Mouse (Mus musculus) MEL (cell line): ENCODE data around the gene Rrh. TPM values are rescaled to one million over a fixed set of nuclear protein-coding genes. Genes with fewer than 3 reads are reported as not detected.

ENCODE experiments used
- DNase-seq: peaks from one replicate; pipeline ENCODE4 v3.0.0; 2011; ENCODE audit warnings: low read depth, low spot score
- H3K27ac ChIP-seq: 2 replicates; pipeline ENCODE4 v1.5.1; 2012; ENCODE audit warnings: low read depth, mild to moderate bottlenecking, control low read depth, low read length, moderate library complexity; ENCODE audit not compliant: control insufficient read depth
- H3K27me3 ChIP-seq, 2 experiments: fragments of 150-350 bp in 1 of 2; sonication (generic) in 1 of 2; 2 replicates each; pipeline ENCODE4 v1.6.1; 2012; ENCODE audit warnings: low read length in 2 of 2, mild to moderate bottlenecking in 2 of 2, improper control_type of control experiment in 1 of 2, moderate library complexity in 1 of 2; ENCODE audit not compliant: insufficient read depth in 2 of 2, control insufficient read depth in 1 of 2
- H3K36me3 ChIP-seq, 2 experiments: 2 replicates each; pipeline ENCODE4 v1.6.1; 2012 to 2014; ENCODE audit warnings: low read length in 2 of 2, improper control_type of control experiment in 1 of 2, inconsistent platforms in 1 of 2, mild to moderate bottlenecking in 1 of 2; ENCODE audit not compliant: insufficient read depth in 2 of 2, control insufficient read depth in 1 of 2
- H3K4me1 ChIP-seq, 2 experiments: fragments of 150-350 bp in 1 of 2; sonication (generic) in 1 of 2; 2 replicates each; pipeline ENCODE4 v1.6.1; 2012; ENCODE audit warnings: low read length in 2 of 2, improper control_type of control experiment in 1 of 2, mild to moderate bottlenecking in 1 of 2; ENCODE audit not compliant: insufficient read depth in 2 of 2, control insufficient read depth in 1 of 2
- H3K4me3 ChIP-seq, 2 experiments: fragments of 150-350 bp in 1 of 2; sonication (generic) in 1 of 2; 2 replicates each; pipeline ENCODE4 v1.5.1; 2012; ENCODE audit warnings: low read depth in 2 of 2, low read length in 2 of 2, mild to moderate bottlenecking in 2 of 2, moderate library complexity in 2 of 2, control low read depth in 1 of 2, improper control_type of control experiment in 1 of 2; ENCODE audit not compliant: control insufficient read depth in 1 of 2, insufficient read depth in 1 of 2
- H3K79me2 ChIP-seq: 2 replicates; pipeline ENCODE4 v1.6.1; 2012; ENCODE audit warnings: mild to moderate bottlenecking, low read length, moderate library complexity; ENCODE audit not compliant: control insufficient read depth, poor library complexity, insufficient read depth
- H3K9ac ChIP-seq: 2 replicates; pipeline ENCODE4 v1.6.1; 2012; ENCODE audit warnings: low read depth, mild to moderate bottlenecking, control low read depth, low read length, moderate library complexity; ENCODE audit not compliant: control insufficient read depth, poor library complexity, severe bottlenecking
- H3K9me3 ChIP-seq: fragments of 150-350 bp; sonication (generic); replicated peaks from 2 replicates; pipeline ENCODE4 v1.6.1; 2012; ENCODE audit warnings: mild to moderate bottlenecking, low read length, improper control_type of control experiment, moderate library complexity; ENCODE audit not compliant: insufficient read depth
- BHLHE40 ChIP-seq: IDR thresholded peaks from 2 replicates; pipeline ENCODE4 v1.6.1; 2012; ENCODE audit warnings: low read depth, mild to moderate bottlenecking, inconsistent platforms, low read length, improper control_type of control experiment, borderline replicate concordance
- CTCF ChIP-seq, 3 experiments: IDR thresholded peaks in 2 of 3; conservative IDR thresholded peaks in 1 of 3; 2 replicates each; pipeline ENCODE4 v1.5.1; 2011 to 2012; ENCODE audit warnings: low read length in 3 of 3, low read depth in 2 of 3, mild to moderate bottlenecking in 2 of 3, improper control_type of control experiment in 1 of 3, inconsistent platforms in 1 of 3, mixed read lengths in 1 of 3, moderate library complexity in 1 of 3; ENCODE audit not compliant: control insufficient read depth in 1 of 3, insufficient read depth in 1 of 3, poor library complexity in 1 of 3, severe bottlenecking in 1 of 3
- ELF1 ChIP-seq: IDR thresholded peaks from 2 replicates; pipeline ENCODE4 v1.6.1; 2014; ENCODE audit warnings: low read depth, mild to moderate bottlenecking, inconsistent platforms, low read length, improper control_type of control experiment, moderate library complexity
- EP300 ChIP-seq, 2 experiments: IDR thresholded peaks; 2 replicates each; pipeline ENCODE4 v1.6.1; 2011; ENCODE audit warnings: improper control_type of control experiment in 2 of 2, low read length in 2 of 2, low read depth in 1 of 2, mild to moderate bottlenecking in 1 of 2
- ETS1 ChIP-seq: IDR thresholded peaks from 2 replicates; pipeline ENCODE4 v1.6.1; 2012; ENCODE audit warnings: low read depth, mild to moderate bottlenecking, inconsistent platforms, low read length, improper control_type of control experiment, moderate library complexity
- GABPA ChIP-seq: IDR thresholded peaks from 2 replicates; pipeline ENCODE4 v1.6.1; 2012; ENCODE audit warnings: low read depth, mild to moderate bottlenecking, inconsistent platforms, low read length, improper control_type of control experiment, moderate library complexity
- HCFC1 ChIP-seq: IDR thresholded peaks from 2 replicates; pipeline ENCODE4 v1.6.1; 2012; ENCODE audit warnings: low read depth, mild to moderate bottlenecking, inconsistent platforms, low read length, improper control_type of control experiment, moderate library complexity
- JUND ChIP-seq: IDR thresholded peaks from 2 replicates; pipeline ENCODE4 v1.6.1; 2011; ENCODE audit warnings: low read depth, mild to moderate bottlenecking, improper control_type of control experiment, low read length
- MAFK ChIP-seq: IDR thresholded peaks from 2 replicates; pipeline ENCODE4 v1.6.1; 2011; ENCODE audit warnings: low read depth, mild to moderate bottlenecking, low read length, improper control_type of control experiment, borderline replicate concordance
- MAX ChIP-seq: IDR thresholded peaks from 2 replicates; pipeline ENCODE4 v1.6.1; 2011; ENCODE audit warnings: low read length, improper control_type of control experiment
- MAZ ChIP-seq: IDR thresholded peaks from 2 replicates; pipeline ENCODE4 v1.6.1; 2012; ENCODE audit warnings: low read depth, mild to moderate bottlenecking, inconsistent platforms, low read length, improper control_type of control experiment
- MEF2A ChIP-seq: IDR thresholded peaks from 2 replicates; pipeline ENCODE4 v1.6.1; 2014; ENCODE audit warnings: low read depth, mild to moderate bottlenecking, inconsistent platforms, low read length, improper control_type of control experiment; ENCODE audit not compliant: poor library complexity, insufficient replicate concordance, severe bottlenecking; ENCODE audit errors: extremely low read depth
- MXI1 ChIP-seq: IDR thresholded peaks from 2 replicates; pipeline ENCODE4 v1.6.1; 2011; ENCODE audit warnings: mild to moderate bottlenecking, low read depth, low read length, improper control_type of control experiment
- MYB ChIP-seq: IDR thresholded peaks from 2 replicates; pipeline ENCODE4 v1.6.1; 2011; ENCODE audit warnings: mild to moderate bottlenecking, low read depth, low read length, improper control_type of control experiment
- MYC ChIP-seq: IDR thresholded peaks from 2 replicates; pipeline ENCODE4 v1.6.1; 2011; ENCODE audit warnings: low read depth, mild to moderate bottlenecking, low read length, improper control_type of control experiment, moderate library complexity
- NELFE ChIP-seq: IDR thresholded peaks from 2 replicates; pipeline ENCODE4 v1.6.1; 2011; ENCODE audit warnings: low read depth, low read length, improper control_type of control experiment
- NRF1 ChIP-seq: IDR thresholded peaks from 2 replicates; pipeline ENCODE4 v1.6.1; 2014; ENCODE audit warnings: low read depth, mild to moderate bottlenecking, inconsistent platforms, low read length, improper control_type of control experiment, moderate library complexity; ENCODE audit not compliant: poor library complexity, insufficient read depth, severe bottlenecking
- POLR2A ChIP-seq, 2 experiments: IDR thresholded peaks; 2 replicates each; pipeline ENCODE4 v1.6.1; 2011 to 2012; ENCODE audit warnings: low read length in 2 of 2, mild to moderate bottlenecking in 2 of 2, control low read depth in 1 of 2, improper control_type of control experiment in 1 of 2, low read depth in 1 of 2, moderate library complexity in 1 of 2; ENCODE audit not compliant: control insufficient read depth in 1 of 2, insufficient read depth in 1 of 2, poor library complexity in 1 of 2
- POLR2AphosphoS2 ChIP-seq: IDR thresholded peaks from 2 replicates; pipeline ENCODE4 v1.6.1; 2011; ENCODE audit warnings: low read length, improper control_type of control experiment
- POLR2AphosphoS5 ChIP-seq: IDR thresholded peaks from 2 replicates; pipeline ENCODE4 v1.6.1; 2012; ENCODE audit warnings: low read depth, borderline replicate concordance, mild to moderate bottlenecking, inconsistent platforms, low read length, moderate library complexity, mixed read lengths
- SMC3 ChIP-seq: IDR thresholded peaks from 2 replicates; pipeline ENCODE4 v1.6.1; 2011; ENCODE audit warnings: low read depth, low read length, improper control_type of control experiment
- TBP ChIP-seq: IDR thresholded peaks from 2 replicates; pipeline ENCODE4 v1.8.0; 2011; ENCODE audit warnings: low read depth, low read length, improper control_type of control experiment
- TCF12 ChIP-seq: IDR thresholded peaks from 2 replicates; pipeline ENCODE4 v1.6.1; 2014; ENCODE audit warnings: low read depth, mild to moderate bottlenecking, inconsistent platforms, low read length, improper control_type of control experiment, moderate library complexity
- USF2 ChIP-seq, 2 experiments: IDR thresholded peaks; 2 replicates each; pipeline ENCODE4 v1.6.1; 2011 to 2012; ENCODE audit warnings: improper control_type of control experiment in 2 of 2, low read length in 2 of 2, borderline replicate concordance in 1 of 2, inconsistent platforms in 1 of 2, low read depth in 1 of 2, mild to moderate bottlenecking in 1 of 2; ENCODE audit not compliant: insufficient read depth in 1 of 2
- ZKSCAN1 ChIP-seq: IDR thresholded peaks from 2 replicates; pipeline ENCODE4 v1.6.1; 2012; ENCODE audit warnings: low read depth, mild to moderate bottlenecking, inconsistent platforms, low read length, improper control_type of control experiment, moderate library complexity
- ZMIZ1 ChIP-seq: IDR thresholded peaks from 2 replicates; pipeline ENCODE4 v1.6.1; 2012; ENCODE audit warnings: low read depth, mild to moderate bottlenecking, inconsistent platforms, low read length, improper control_type of control experiment, moderate library complexity
- polyA plus RNA-seq, 2 experiments: library from polyadenylated mRNA; stranded (reverse) in 1 of 2; unstranded in 1 of 2; fragments of >175 nt in 1 of 2; fragments of >200 nt in 1 of 2; gene quantifications; 2 replicates each; pipeline versions ENCODE4 v1.2.1 to v1.2.4; 2012; ENCODE audit warnings: low replicate concordance in 2 of 2, low read depth in 1 of 2; ENCODE audit not compliant: insufficient read length in 2 of 2, insufficient read depth in 1 of 2, missing spikeins in 1 of 2
- total RNA-seq: library from RNA; depleted of rRNA; stranded (reverse); fragments of 300-350 nt; gene quantifications from 2 replicates; pipeline ENCODE4 v1.2.3, GENCODE M21; 2012

The Rrh gene
- total and polyA plus RNA-seq, 3 experiments, result 0.11 to 0.19 TPM; not detected in 1

- Histone ChIP-seq H3K4me3 (no peak overlapping the region), H3K27me3 (no peaks in the 10 kb centered on the region), H3K9ac (no peak overlapping the region), H3K79me2 (no peaks in the 10 kb centered on the region), H3K4me1 (no peaks in the 10 kb centered on the region), H3K9me3 (no peaks in the 10 kb centered on the region), H3K36me3 (no peaks in the 10 kb centered on the region; a peak in 1 of 4 replicates), H3K27ac (no peak overlapping the region)
- no peak for DNase-seq
- no peak for TF ChIP-seq JUND
- no peak for TF ChIP-seq POLR2AphosphoS2
- no peak for TF ChIP-seq MAZ
- no peak for TF ChIP-seq BHLHE40
- TF ChIP-seq HCFC1, result no peak
- TF ChIP-seq EP300 (IDR thresholded peaks at IDR 0.05; ENCODE audit: low read depth in 1 of 2, low read length in 2 of 2), result no peak
- no peak for TF ChIP-seq GABPA
- TF ChIP-seq MEF2A, result no peak
- TF ChIP-seq MAX, result no peak
- no peak for TF ChIP-seq USF2 (IDR thresholded peaks at IDR 0.05; ENCODE audit: borderline replicate concordance in 1 of 2, insufficient read depth in 1 of 2, low read depth in 1 of 2, low read length in 2 of 2)
- no peak for TF ChIP-seq ZMIZ1
- TF ChIP-seq TCF12, result no peak
- TF ChIP-seq MYB, result no peak
- no peak for TF ChIP-seq MAFK
Observed at GRCm38 (mm10) chr3:129820847-129821246, 1.5 kb downstream of the Rrh start.

GRCm38 (mm10) chr3:129803765-129804164, 18.6 kb downstream of the Rrh start, which contains the start of gene Lrit3:
Gene Lrit3 (minus strand): TSS chr3:129804030.
- H3K4me3 ChIP-seq, result no peak within 1 kb of the TSS
- H3K9ac ChIP-seq, result no peak within 1 kb of the TSS
- H3K79me2 ChIP-seq, result no peaks in the 10 kb centered on the region
- no peak for DNase-seq
- no peaks in the 10 kb centered on the region for H3K36me3 ChIP-seq
- no peaks in the 10 kb centered on the region for H3K9me3 ChIP-seq
- no peak within 1 kb of the TSS for H3K27ac ChIP-seq
- H3K27me3 ChIP-seq, result no peaks in the 10 kb centered on the region
- no peak for TF ChIP-seq MEF2A
- H3K4me1 ChIP-seq, result no peaks in the 10 kb centered on the region

GRCm38 (mm10) chr3:129799011-129799410, 23.4 kb downstream of the Rrh start:
- no peaks in the 10 kb centered on the region for H3K9me3 ChIP-seq
- H3K27ac ChIP-seq, result no peak overlapping the region
- no peaks in the 10 kb centered on the region for H3K36me3 ChIP-seq
- DNase-seq, result no peak
- H3K4me3 ChIP-seq, result no peak overlapping the region
- H3K4me1 ChIP-seq, result no peaks in the 10 kb centered on the region
- H3K9ac ChIP-seq, result no peak overlapping the region
- no peaks in the 10 kb centered on the region for H3K79me2 ChIP-seq
- H3K27me3 ChIP-seq, result peaks cover 0 to 2% of the 10 kb centered on the region in 2 experiments; a peak in 1 of 4 replicates
- TF ChIP-seq MEF2A, result no peak
- TF ChIP-seq NRF1, result no peak
- no peak for TF ChIP-seq SMC3
- TF ChIP-seq POLR2A (IDR thresholded peaks at IDR 0.05; ENCODE audit: control insufficient read depth in 1 of 2, insufficient read depth in 1 of 2, low read depth in 1 of 2, low read length in 2 of 2, poor library complexity in 1 of 2), result no peak
- no peak for TF ChIP-seq MXI1
- TF ChIP-seq NELFE, result no peak
- no peak for TF ChIP-seq POLR2AphosphoS2
- TF ChIP-seq CTCF (IDR thresholded peaks at IDR 0.05 in 2 of 3, conservative IDR thresholded peaks at IDR 0.05 in 1 of 3; ENCODE audit: control insufficient read depth in 1 of 3, insufficient read depth in 1 of 3, low read depth in 2 of 3, low read length in 3 of 3, poor library complexity in 1 of 3, severe bottlenecking in 1 of 3), result no peak
- no peak for TF ChIP-seq BHLHE40
- no peak for TF ChIP-seq ZKSCAN1
- no peak for TF ChIP-seq TBP
- no peak for TF ChIP-seq ELF1
- no peak for TF ChIP-seq ZMIZ1
- no peak for TF ChIP-seq ETS1
- TF ChIP-seq POLR2AphosphoS5, result no peak
- no peak for TF ChIP-seq MYC
